Mouse (Mus musculus) embryo, embryonic 9.5 days (tissue): Measurements from ENCODE around the gene Trcg1.
A peak's percentile ranks its signal among the peaks of the same experiment; 100 is the strongest.
"Not testable (repeated sequence)": the region's sequence is repeated elsewhere in the genome, so short reads cannot be mapped to it uniquely, and the experiment has no call there.

Source experiments
- DNase-seq: peaks from one replicate; pipeline ENCODE4 v3.0.0-alpha.2; 2017; ENCODE audit errors: extremely low spot score

The Trcg1 gene

GRCm38 (mm10) chr9:57236256-57236655, at the start of gene Trcg1:
Trcg1 (plus strand) TSS chr9:57236556.
- no peak for DNase-seq

GRCm38 (mm10) chr9:57196708-57197107, 39.6 kb upstream of the Trcg1 start:
- DNase-seq = no peak

GRCm38 (mm10) chr9:57197414-57197813, 38.9 kb upstream of the Trcg1 start:
- no peak for DNase-seq

GRCm38 (mm10) chr9:57202981-57203380, 33.4 kb upstream of the Trcg1 start:
- DNase-seq = no peak

- not testable (repeated sequence) for DNase-seq
These were observed 32.8 kb upstream of the Trcg1 start for GRCm38 (mm10) chr9:57203571-57203970.

GRCm38 (mm10) chr9:57206896-57207295, 29.5 kb upstream of the Trcg1 start:
- DNase-seq = no peak

- DNase-seq = peak; percentile 28
These were observed 27.0 kb upstream of the Trcg1 start for GRCm38 (mm10) chr9:57209316-57209715.

GRCm38 (mm10) chr9:57212448-57213222, 23.7 kb upstream of the Trcg1 start:
- DNase-seq = no peak

- no peak for DNase-seq
These were observed 21.9 kb upstream of the Trcg1 start for GRCm38 (mm10) chr9:57214500-57214899.

- no peak for DNase-seq
These were observed 19.1 kb upstream of the Trcg1 start for GRCm38 (mm10) chr9:57217220-57217619.

- DNase-seq = no peak
These were observed 17.6 kb upstream of the Trcg1 start for GRCm38 (mm10) chr9:57218776-57219175.

- no peak for DNase-seq
These were observed 16.8 kb upstream of the Trcg1 start for GRCm38 (mm10) chr9:57219511-57219910.

GRCm38 (mm10) chr9:57220356-57220755, 16.0 kb upstream of the Trcg1 start:
- no peak for DNase-seq

GRCm38 (mm10) chr9:57223341-57223740, 13.0 kb upstream of the Trcg1 start:
- DNase-seq = no peak

GRCm38 (mm10) chr9:57225780-57226627, 10.4 kb upstream of the Trcg1 start:
- DNase-seq = no peak

- DNase-seq = not testable (repeated sequence)
These were observed 9.7 kb upstream of the Trcg1 start for GRCm38 (mm10) chr9:57226628-57227122.

- no peak for DNase-seq
These were observed 9.2 kb upstream of the Trcg1 start for GRCm38 (mm10) chr9:57227203-57227602.

- DNase-seq = no peak
These were observed 8.2 kb upstream of the Trcg1 start for GRCm38 (mm10) chr9:57228186-57228585.

- DNase-seq = no peak
These were observed 6.6 kb upstream of the Trcg1 start for GRCm38 (mm10) chr9:57229726-57230125.

GRCm38 (mm10) chr9:57230146-57230783, 6.1 kb upstream of the Trcg1 start:
- no peak for DNase-seq

- no peak for DNase-seq
These were observed 4.7 kb upstream of the Trcg1 start for GRCm38 (mm10) chr9:57231536-57232255.
